Mouse (Mus musculus) hindbrain, embryonic 12.5 days (tissue): ENCODE data around the gene Brwd1. TPM values are rescaled to one million over a fixed set of nuclear protein-coding genes. Genes with fewer than 3 reads are reported as not detected.
A peak's percentile ranks its signal among the peaks of the same experiment; 100 is the strongest.

Experiments
- ATAC-seq: fragments of 200-750 bp; cut with Nextera tagmentation; 2 replicates; pipeline ENCODE4 v1.8.0; 2017; ENCODE audit warnings: moderate TSS enrichment; ENCODE audit not compliant: low FRiP score
- H3K27ac ChIP-seq: fragments of 300-500 bp; sonication (generic); 2 replicates; pipeline ENCODE4 v1.5.1; 2016; ENCODE audit warnings: mild to moderate bottlenecking
- H3K27me3 ChIP-seq: fragments of 300-500 bp; sonication (generic); 2 replicates; pipeline ENCODE4 v1.6.1; 2016; ENCODE audit warnings: mild to moderate bottlenecking
- H3K36me3 ChIP-seq: fragments of 300-500 bp; sonication (generic); 2 replicates; pipeline ENCODE4 v1.6.1; 2016; ENCODE audit warnings: mild to moderate bottlenecking
- H3K4me1 ChIP-seq: fragments of 300-500 bp; sonication (generic); 2 replicates; pipeline ENCODE4 v1.6.1; 2016
- H3K4me2 ChIP-seq: fragments of 300-500 bp; sonication (generic); replicated peaks from 2 replicates; pipeline ENCODE4 v1.6.1; 2016; ENCODE audit warnings: mild to moderate bottlenecking
- H3K4me3 ChIP-seq: fragments of 300-500 bp; sonication (generic); 2 replicates; pipeline ENCODE4 v1.5.1; 2016; ENCODE audit warnings: mild to moderate bottlenecking
- H3K9ac ChIP-seq: fragments of 300-500 bp; sonication (generic); 2 replicates; pipeline ENCODE4 v1.6.1; 2016; ENCODE audit warnings: mild to moderate bottlenecking, moderate library complexity
- H3K9me3 ChIP-seq: fragments of 300-500 bp; sonication (generic); replicated peaks from 2 replicates; pipeline ENCODE4 v1.6.1; 2016; ENCODE audit warnings: mild to moderate bottlenecking
- WGBS: fragments of 180-500 bp; shearing (Covaris S2); methylation state at CpG from one replicate; pipeline ENCODE4 v1.1.7; 2016; 5-methylcytosine and 5-hydroxymethylcytosine counted together
- microRNA-seq: library from miRNA; unstranded; fragments of <30 nt; microRNA quantifications from one replicate; pipeline ENCODE4, GENCODE M21; 2017
- polyA plus RNA-seq: library from polyadenylated mRNA; unstranded; fragments of >200 nt; fragmentation: Nextera tagmentation; extraction: Ambion mirVana; gene quantifications from 2 replicates; pipeline ENCODE4 v1.2.1, GENCODE M21; 2016

Brwd1 gene
- polyA plus RNA-seq, 1 experiment from 2014 or later = 219 TPM

- no peaks in the 10 kb centered on the region; the same call in 1 of the 2 replicates for H3K4me1 ChIP-seq
- no peak overlapping the region for H3K27ac ChIP-seq
- ATAC-seq = no peak
- no peak overlapping the region for H3K4me3 ChIP-seq
- H3K9me3 ChIP-seq = no peaks in the 10 kb centered on the region
- H3K36me3 ChIP-seq = no peaks in the 10 kb centered on the region
- whole genome bisulfite sequencing = 90% methylated on average over 8 of the region's 8 CpGs
- no peak overlapping the region for H3K4me2 ChIP-seq
- H3K27me3 ChIP-seq = no peaks in the 10 kb centered on the region
- H3K9ac ChIP-seq = no peak overlapping the region
Observed at GRCm38 (mm10) chr16:95958080-95958479, 124.2 kb downstream of the Brwd1 start.

- Histone ChIP-seq H3K9me3 (no peaks in the 10 kb centered on the region), H3K36me3 (no peaks in the 10 kb centered on the region), H3K4me2 (no peak overlapping the region), H3K27me3 (no peaks in the 10 kb centered on the region), H3K4me1 (no peaks in the 10 kb centered on the region), H3K27ac (no peak overlapping the region), H3K4me3 (no peak overlapping the region), H3K9ac (no peak overlapping the region)
- WGBS = 72% methylated on average over 5 of the region's 5 CpGs
- ATAC-seq = no peak
Observed at GRCm38 (mm10) chr16:95956618-95957017, 125.7 kb downstream of the Brwd1 start.

GRCm38 (mm10) chr16:95955716-95956346 is 126.5 kb downstream of the Brwd1 start:
- ATAC-seq = no peak
- WGBS = 79% methylated on average over 5 of the region's 5 CpGs

GRCm38 (mm10) chr16:95954341-95954740 is 128.0 kb downstream of the Brwd1 start:
- Histone ChIP-seq H3K27ac (no peak overlapping the region), H3K4me1 (no peaks in the 10 kb centered on the region), H3K9me3 (no peaks in the 10 kb centered on the region), H3K9ac (no peak overlapping the region), H3K4me3 (no peak overlapping the region), H3K27me3 (no peaks in the 10 kb centered on the region), H3K4me2 (no peak overlapping the region), H3K36me3 (no peaks in the 10 kb centered on the region)
- 88% methylated on average over 3 of the region's 3 CpGs for WGBS
- no peak for ATAC-seq

More at GRCm38 (mm10) chr16:95955716-95956346, 126.5 kb downstream of the Brwd1 start:
- Histone ChIP-seq H3K9ac (no peak overlapping the region), H3K27ac (no peak overlapping the region), H3K4me1 (no peaks in the 10 kb centered on the region), H3K36me3 (no peaks in the 10 kb centered on the region), H3K9me3 (no peaks in the 10 kb centered on the region), H3K4me2 (no peak overlapping the region), H3K4me3 (no peak overlapping the region), H3K27me3 (no peaks in the 10 kb centered on the region)

- ATAC-seq = no peak
Observed at GRCm38 (mm10) chr16:95953159-95953650, 129.1 kb downstream of the Brwd1 start.

GRCm38 (mm10) chr16:95951471-95951870 is 130.9 kb downstream of the Brwd1 start:
- no peak overlapping the region for H3K9ac ChIP-seq
- WGBS = 94% methylated on average over 2 of the region's 2 CpGs
- H3K27me3 ChIP-seq = no peaks in the 10 kb centered on the region
- H3K4me3 ChIP-seq = no peak overlapping the region
- no peak overlapping the region for H3K27ac ChIP-seq
- ATAC-seq = no peak
- H3K9me3 ChIP-seq = no peaks in the 10 kb centered on the region
- no peak overlapping the region for H3K4me2 ChIP-seq
- no peaks in the 10 kb centered on the region for H3K36me3 ChIP-seq
- H3K4me1 ChIP-seq = no peaks in the 10 kb centered on the region

More at GRCm38 (mm10) chr16:95953159-95953650, 129.1 kb downstream of the Brwd1 start:
- Histone ChIP-seq H3K4me2 (no peak overlapping the region), H3K27ac (no peak overlapping the region), H3K4me1 (no peaks in the 10 kb centered on the region), H3K9me3 (no peaks in the 10 kb centered on the region), H3K4me3 (no peak overlapping the region), H3K36me3 (no peaks in the 10 kb centered on the region), H3K27me3 (no peaks in the 10 kb centered on the region), H3K9ac (no peak overlapping the region)
- 91% methylated on average over 4 of the region's 4 CpGs for WGBS

- Histone ChIP-seq H3K27ac (no peak overlapping the region), H3K4me1 (no peaks in the 10 kb centered on the region)
- 0 out of 2 replicates have a peak, but pooled peaks have one; percentile 13 for ATAC-seq
Observed at GRCm38 (mm10) chr16:95945389-95946311, 136.7 kb downstream of the Brwd1 start.

GRCm38 (mm10) chr16:95943186-95943585 is 139.1 kb downstream of the Brwd1 start:
- Histone ChIP-seq H3K9me3 (no peaks in the 10 kb centered on the region), H3K27ac (no peak overlapping the region), H3K4me1 (no peaks in the 10 kb centered on the region), H3K9ac (no peak overlapping the region), H3K27me3 (no peaks in the 10 kb centered on the region), H3K4me3 (no peak overlapping the region), H3K36me3 (no peaks in the 10 kb centered on the region), H3K4me2 (no peak overlapping the region)
- 75% methylated on average over 6 of the region's 6 CpGs for WGBS
- ATAC-seq = no peak

More at GRCm38 (mm10) chr16:95945389-95946311, 136.7 kb downstream of the Brwd1 start:
- H3K9ac ChIP-seq = no peak overlapping the region
- no peaks in the 10 kb centered on the region for H3K27me3 ChIP-seq
- 31% methylated on average over 20 of the region's 20 CpGs for WGBS
- no peaks in the 10 kb centered on the region for H3K36me3 ChIP-seq
- no peak overlapping the region for H3K4me3 ChIP-seq
- no peaks in the 10 kb centered on the region for H3K9me3 ChIP-seq
- no peak overlapping the region; the same call in 1 of the 2 replicates for H3K4me2 ChIP-seq

Small RNA genes within 50 kb of the gene (microRNA-seq; reads per million reads assigned to microRNA genes)
- gene Gm27833 = not detected

Other genes starting within 250 kb of the Brwd1 start
- gene Psmg1, start 91.6 kb downstream of the Brwd1 start, polyA plus RNA-seq = 66.3 and 70.5 TPM in 2 replicates
- 655 and 709 TPM in 2 replicates for gene Hmgn1, start 45.2 kb upstream of the Brwd1 start, polyA plus RNA-seq
- 117 and 121 TPM in 2 replicates for gene Wrb, start 62.9 kb upstream of the Brwd1 start, polyA plus RNA-seq
- 1.6 TPM in 2 replicates for gene Lca5l, start 109.7 kb upstream of the Brwd1 start, polyA plus RNA-seq
- gene Sh3bgr, start 117.9 kb upstream of the Brwd1 start, polyA plus RNA-seq = 3.0 and 3.2 TPM in 2 replicates
- gene B3galt5, start 153.3 kb upstream of the Brwd1 start, polyA plus RNA-seq = 1.2 and 1.7 TPM in 2 replicates